ENCODE assay signal across 14 mouse cellular contexts in genomic region chr2:49718492-49718891, GRCm38 (mm10).
A peak's percentile ranks its signal among the peaks of the same experiment; 100 is the strongest.
DNase-seq lines count a peak whose midpoint lies in the region; ATAC-seq and TF ChIP-seq lines count a peak whose summit lies in the region.
"Had no signal": no experiment of that assay in that cellular context is flagged by ENCODE, and none has a peak within 500 bp of the region (broad histone marks: within the 10 kb centered on the region; RNA-seq: fewer than 3 reads in every experiment).

No protein-coding gene starts in this region.

- peaks cover 56% of the 10 kb centered on the region for H3K4me1 ChIP-seq in midbrain, embryonic 10.5 days
- H3K4me1 ChIP-seq in midbrain, postnatal 0 days (ENCODE audit: insufficient read depth, low read length), result peaks cover 6% of the 10 kb centered on the region; the same call in 1 of the 2 replicates
- peaks cover 13% of the 10 kb centered on the region; the same call in 1 of the 2 replicates for H3K4me1 ChIP-seq in forebrain, postnatal 0 days (ENCODE audit: insufficient read depth)
- peaks cover 51% of the 10 kb centered on the region for H3K4me1 ChIP-seq in limb, embryonic 13.5 days
- H3K4me1 ChIP-seq in neural tube, embryonic 15.5 days, result peaks cover 54% of the 10 kb centered on the region

- no peaks in the 10 kb centered on the region for H3K27me3 ChIP-seq in midbrain, embryonic 10.5 days (ENCODE audit: low read depth, poor library complexity, severe bottlenecking)
- H3K27me3 ChIP-seq in midbrain, postnatal 0 days (ENCODE audit: insufficient read depth, low read length), result no peaks in the 10 kb centered on the region
- no peaks in the 10 kb centered on the region for H3K27me3 ChIP-seq in forebrain, postnatal 0 days (ENCODE audit: insufficient read depth, low read length)
- H3K27me3 ChIP-seq in limb, embryonic 13.5 days, result 0 out of 2 replicates have a peak, but pooled peaks cover 2% of the 10 kb centered on the region
- H3K27me3 ChIP-seq in neural tube, embryonic 15.5 days (replicated peaks), result no peaks in the 10 kb centered on the region

- WGBS in midbrain, embryonic 10.5 days, result 9% methylated on average over 3 of the region's 3 CpGs
- 9% methylated on average over 3 of the region's 3 CpGs for WGBS in midbrain, postnatal 0 days
- WGBS in forebrain, postnatal 0 days, result 5% methylated on average over 3 of the region's 3 CpGs
- WGBS in limb, embryonic 13.5 days, result 12% methylated on average over 3 of the region's 3 CpGs
- WGBS in neural tube, embryonic 15.5 days, result 13% methylated on average over 3 of the region's 3 CpGs

- no peaks in the 10 kb centered on the region for H3K9me3 ChIP-seq in midbrain, embryonic 10.5 days (replicated peaks)
- no peaks in the 10 kb centered on the region for H3K9me3 ChIP-seq in midbrain, postnatal 0 days (ENCODE audit: low read length)
- H3K9me3 ChIP-seq in forebrain, postnatal 0 days (ENCODE audit: low read length), result no peaks in the 10 kb centered on the region
- no peaks in the 10 kb centered on the region for H3K9me3 ChIP-seq in limb, embryonic 13.5 days
- H3K9me3 ChIP-seq in neural tube, embryonic 15.5 days (replicated peaks), result no peaks in the 10 kb centered on the region
- H3K9me3 ChIP-seq: intestine, embryonic 15.5 days had no signal

- no peak for DNase-seq in midbrain, embryonic 10.5 days (ENCODE audit: low spot score)
- no peak for DNase-seq in midbrain, postnatal 0 days (ENCODE audit: low spot score)
- DNase-seq in forebrain, postnatal 0 days, result peak; percentile 18
- no peak for DNase-seq in right cerebral cortex, postnatal 25 days
- DNase-seq in frontal cortex, adult 2 months (ENCODE audit: extremely low spot score in 1 of 2, low spot score in 1 of 2), result no peak
- no peak for DNase-seq in lung, postnatal 36 days
- DNase-seq: B cell, adult 2 months; cerebellum, postnatal 14 days; heart, adult 18-20 months; heart, postnatal 10 days; kidney, postnatal 14 days had no signal

- no peak overlapping the region for H3K4me2 ChIP-seq in midbrain, postnatal 0 days (ENCODE audit: low read depth, low read length, poor library complexity, severe bottlenecking)
- H3K4me2 ChIP-seq in forebrain, postnatal 0 days (ENCODE audit: low read depth), result no peak overlapping the region
- no peak overlapping the region for H3K4me2 ChIP-seq in limb, embryonic 13.5 days (replicated peaks)
- H3K4me2 ChIP-seq in neural tube, embryonic 15.5 days, result no peak overlapping the region
- H3K4me2 ChIP-seq: intestine, embryonic 15.5 days had no signal

- TF ChIP-seq CTCF in midbrain, postnatal 0 days (IDR thresholded peaks at IDR 0.05), result no peak
- TF ChIP-seq CTCF in forebrain, postnatal 0 days (IDR thresholded peaks at IDR 0.05; ENCODE audit: low read depth), result no peak

- no peak for ATAC-seq in midbrain, postnatal 0 days (ENCODE audit: low FRiP score)
- no peak for ATAC-seq in forebrain, postnatal 0 days
- no peak for ATAC-seq in limb, embryonic 13.5 days (ENCODE audit: low FRiP score, low read depth)
- no peak for ATAC-seq in neural tube, embryonic 15.5 days (ENCODE audit: low FRiP score)
- ATAC-seq: intestine, embryonic 15.5 days had no signal

- H3K36me3 ChIP-seq in midbrain, embryonic 10.5 days, result peaks cover 41% of the 10 kb centered on the region
- H3K36me3 ChIP-seq in midbrain, postnatal 0 days (ENCODE audit: insufficient read depth, low read length), result peaks cover 12% of the 10 kb centered on the region
- H3K36me3 ChIP-seq in forebrain, postnatal 0 days (ENCODE audit: insufficient read depth), result peaks cover 33% of the 10 kb centered on the region
- H3K36me3 ChIP-seq in limb, embryonic 13.5 days, result peaks cover 6% of the 10 kb centered on the region; the same call in 1 of the 2 replicates
- peaks cover 10% of the 10 kb centered on the region for H3K36me3 ChIP-seq in neural tube, embryonic 15.5 days
- H3K36me3 ChIP-seq: intestine, embryonic 15.5 days had no signal

- no peak overlapping the region for H3K4me3 ChIP-seq in midbrain, embryonic 10.5 days
- H3K4me3 ChIP-seq in midbrain, postnatal 0 days (ENCODE audit: low read depth, low read length), result no peak overlapping the region
- H3K4me3 ChIP-seq in forebrain, postnatal 0 days (ENCODE audit: low read depth, low read length), result no peak overlapping the region
- H3K4me3 ChIP-seq in limb, embryonic 13.5 days, result no peak overlapping the region
- H3K4me3 ChIP-seq in neural tube, embryonic 15.5 days (replicated peaks), result no peak overlapping the region
- H3K4me3 ChIP-seq: intestine, embryonic 15.5 days had no signal

- H3K9ac ChIP-seq in midbrain, postnatal 0 days (replicated peaks; ENCODE audit: low read length, poor library complexity, severe bottlenecking), result no peak overlapping the region
- no peak overlapping the region for H3K9ac ChIP-seq in forebrain, postnatal 0 days
- H3K9ac ChIP-seq in limb, embryonic 13.5 days, result no peak overlapping the region
- no peak overlapping the region for H3K9ac ChIP-seq in neural tube, embryonic 15.5 days (replicated peaks)
- H3K9ac ChIP-seq: intestine, embryonic 15.5 days had no signal

- peak overlapping the region; percentile 65 for H3K27ac ChIP-seq in midbrain, embryonic 10.5 days (replicated peaks)
- no peak overlapping the region for H3K27ac ChIP-seq in midbrain, postnatal 0 days (ENCODE audit: low read depth, low read length)
- peak overlapping the region; percentile 70 for H3K27ac ChIP-seq in forebrain, postnatal 0 days (ENCODE audit: low read depth, low read length)
- peak overlapping the region; percentile 34; the same call in 1 of the 2 replicates for H3K27ac ChIP-seq in limb, embryonic 13.5 days
- peak overlapping the region; percentile 43 for H3K27ac ChIP-seq in neural tube, embryonic 15.5 days (replicated peaks)
- H3K27ac ChIP-seq: intestine, embryonic 15.5 days had no signal
